Mouse (Mus musculus) MEL (cell line): ENCODE measurements at regions not wholly inside any gene's neighbourhood (a gene's known extent, or its start where the extent isn't known, plus 50 kb on each side); places are given as distances from the start of the nearest gene placed in this dataset.

Source experiments
- DNase-seq: peaks from one replicate; pipeline ENCODE4 v3.0.0; 2011; ENCODE audit warnings: low read depth, low spot score
- H3K27ac ChIP-seq: 2 replicates; pipeline ENCODE4 v1.5.1; 2012; ENCODE audit warnings: low read depth, mild to moderate bottlenecking, control low read depth, low read length, moderate library complexity; ENCODE audit not compliant: control insufficient read depth
- H3K27me3 ChIP-seq, 2 experiments: fragments of 150-350 bp in 1 of 2; sonication (generic) in 1 of 2; 2 replicates each; pipeline ENCODE4 v1.6.1; 2012; ENCODE audit warnings: low read length in 2 of 2, mild to moderate bottlenecking in 2 of 2, improper control_type of control experiment in 1 of 2, moderate library complexity in 1 of 2; ENCODE audit not compliant: insufficient read depth in 2 of 2, control insufficient read depth in 1 of 2
- H3K36me3 ChIP-seq, 2 experiments: 2 replicates each; pipeline ENCODE4 v1.6.1; 2012 to 2014; ENCODE audit warnings: low read length in 2 of 2, improper control_type of control experiment in 1 of 2, inconsistent platforms in 1 of 2, mild to moderate bottlenecking in 1 of 2; ENCODE audit not compliant: insufficient read depth in 2 of 2, control insufficient read depth in 1 of 2
- H3K4me1 ChIP-seq, 2 experiments: fragments of 150-350 bp in 1 of 2; sonication (generic) in 1 of 2; 2 replicates each; pipeline ENCODE4 v1.6.1; 2012; ENCODE audit warnings: low read length in 2 of 2, improper control_type of control experiment in 1 of 2, mild to moderate bottlenecking in 1 of 2; ENCODE audit not compliant: insufficient read depth in 2 of 2, control insufficient read depth in 1 of 2
- H3K4me3 ChIP-seq, 2 experiments: fragments of 150-350 bp in 1 of 2; sonication (generic) in 1 of 2; 2 replicates each; pipeline ENCODE4 v1.5.1; 2012; ENCODE audit warnings: low read depth in 2 of 2, low read length in 2 of 2, mild to moderate bottlenecking in 2 of 2, moderate library complexity in 2 of 2, control low read depth in 1 of 2, improper control_type of control experiment in 1 of 2; ENCODE audit not compliant: control insufficient read depth in 1 of 2, insufficient read depth in 1 of 2
- H3K79me2 ChIP-seq: 2 replicates; pipeline ENCODE4 v1.6.1; 2012; ENCODE audit warnings: mild to moderate bottlenecking, low read length, moderate library complexity; ENCODE audit not compliant: control insufficient read depth, poor library complexity, insufficient read depth
- H3K9ac ChIP-seq: 2 replicates; pipeline ENCODE4 v1.6.1; 2012; ENCODE audit warnings: low read depth, mild to moderate bottlenecking, control low read depth, low read length, moderate library complexity; ENCODE audit not compliant: control insufficient read depth, poor library complexity, severe bottlenecking
- H3K9me3 ChIP-seq: fragments of 150-350 bp; sonication (generic); replicated peaks from 2 replicates; pipeline ENCODE4 v1.6.1; 2012; ENCODE audit warnings: mild to moderate bottlenecking, low read length, improper control_type of control experiment, moderate library complexity; ENCODE audit not compliant: insufficient read depth
- BHLHE40 ChIP-seq: IDR thresholded peaks from 2 replicates; pipeline ENCODE4 v1.6.1; 2012; ENCODE audit warnings: low read depth, mild to moderate bottlenecking, inconsistent platforms, low read length, improper control_type of control experiment, borderline replicate concordance
- CHD1 ChIP-seq: IDR thresholded peaks from 2 replicates; pipeline ENCODE4 v1.6.1; 2012; ENCODE audit warnings: low read depth, mild to moderate bottlenecking, inconsistent platforms, low read length, improper control_type of control experiment
- E2F4 ChIP-seq: IDR thresholded peaks from 2 replicates; pipeline ENCODE4 v1.6.1; 2011; ENCODE audit warnings: low read depth, low read length, improper control_type of control experiment, borderline replicate concordance
- GABPA ChIP-seq: IDR thresholded peaks from 2 replicates; pipeline ENCODE4 v1.6.1; 2012; ENCODE audit warnings: low read depth, mild to moderate bottlenecking, inconsistent platforms, low read length, improper control_type of control experiment, moderate library complexity
- JUND ChIP-seq: IDR thresholded peaks from 2 replicates; pipeline ENCODE4 v1.6.1; 2011; ENCODE audit warnings: low read depth, mild to moderate bottlenecking, improper control_type of control experiment, low read length
- MAFK ChIP-seq: IDR thresholded peaks from 2 replicates; pipeline ENCODE4 v1.6.1; 2011; ENCODE audit warnings: low read depth, mild to moderate bottlenecking, low read length, improper control_type of control experiment, borderline replicate concordance
- MAZ ChIP-seq: IDR thresholded peaks from 2 replicates; pipeline ENCODE4 v1.6.1; 2012; ENCODE audit warnings: low read depth, mild to moderate bottlenecking, inconsistent platforms, low read length, improper control_type of control experiment
- MEF2A ChIP-seq: IDR thresholded peaks from 2 replicates; pipeline ENCODE4 v1.6.1; 2014; ENCODE audit warnings: low read depth, mild to moderate bottlenecking, inconsistent platforms, low read length, improper control_type of control experiment; ENCODE audit not compliant: poor library complexity, insufficient replicate concordance, severe bottlenecking; ENCODE audit errors: extremely low read depth
- MYB ChIP-seq: IDR thresholded peaks from 2 replicates; pipeline ENCODE4 v1.6.1; 2011; ENCODE audit warnings: mild to moderate bottlenecking, low read depth, low read length, improper control_type of control experiment
- MYC ChIP-seq: IDR thresholded peaks from 2 replicates; pipeline ENCODE4 v1.6.1; 2011; ENCODE audit warnings: low read depth, mild to moderate bottlenecking, low read length, improper control_type of control experiment, moderate library complexity
- NRF1 ChIP-seq: IDR thresholded peaks from 2 replicates; pipeline ENCODE4 v1.6.1; 2014; ENCODE audit warnings: low read depth, mild to moderate bottlenecking, inconsistent platforms, low read length, improper control_type of control experiment, moderate library complexity; ENCODE audit not compliant: poor library complexity, insufficient read depth, severe bottlenecking
- POLR2AphosphoS2 ChIP-seq: IDR thresholded peaks from 2 replicates; pipeline ENCODE4 v1.6.1; 2011; ENCODE audit warnings: low read length, improper control_type of control experiment
- RCOR1 ChIP-seq: IDR thresholded peaks from 2 replicates; pipeline ENCODE4 v1.6.1; 2012; ENCODE audit warnings: low read depth, mild to moderate bottlenecking, inconsistent platforms, low read length, improper control_type of control experiment
- TBP ChIP-seq: IDR thresholded peaks from 2 replicates; pipeline ENCODE4 v1.8.0; 2011; ENCODE audit warnings: low read depth, low read length, improper control_type of control experiment
- TCF12 ChIP-seq: IDR thresholded peaks from 2 replicates; pipeline ENCODE4 v1.6.1; 2014; ENCODE audit warnings: low read depth, mild to moderate bottlenecking, inconsistent platforms, low read length, improper control_type of control experiment, moderate library complexity

GRCm38 (mm10) chr1:83505386-83505785, 97.4 kb upstream of the Sphkap start:
- Histone ChIP-seq H3K27me3 (no peaks in the 10 kb centered on the region), H3K36me3 (no peaks in the 10 kb centered on the region), H3K27ac (no peak overlapping the region)

GRCm38 (mm10) chr1:83496888-83497287, 88.9 kb upstream of the Sphkap start:
- Histone ChIP-seq H3K9me3 (no peaks in the 10 kb centered on the region), H3K27ac (no peak overlapping the region), H3K36me3 (no peaks in the 10 kb centered on the region), H3K79me2 (no peaks in the 10 kb centered on the region), H3K27me3 (no peaks in the 10 kb centered on the region)
- TF ChIP-seq MEF2A: no peak
- TF ChIP-seq, all 39 proteins: peak for 0
- H3K9ac ChIP-seq: no peak overlapping the region
- no peaks in the 10 kb centered on the region for H3K4me1 ChIP-seq
- H3K4me3 ChIP-seq: no peak overlapping the region
- DNase-seq: no peak

More at GRCm38 (mm10) chr1:83505386-83505785, 97.4 kb upstream of the Sphkap start:
- H3K9ac ChIP-seq: no peak overlapping the region
- DNase-seq: no peak
- no peaks in the 10 kb centered on the region for H3K9me3 ChIP-seq
- no peaks in the 10 kb centered on the region for H3K79me2 ChIP-seq
- H3K4me1 ChIP-seq: no peaks in the 10 kb centered on the region
- H3K4me3 ChIP-seq: no peak overlapping the region
- TF ChIP-seq TCF12 (no peak), E2F4 (no peak), MYB (no peak), TBP (no peak), GABPA (no peak), MAZ (no peak)
- TF ChIP-seq, all 39 proteins: peak for 0

- no peak overlapping the region for H3K9ac ChIP-seq
These were observed 88.4 kb upstream of the Sphkap start for GRCm38 (mm10) chr1:83496380-83496779.

More at GRCm38 (mm10) chr1:83496380-83496779, 88.4 kb upstream of the Sphkap start:
- no peak for DNase-seq
- H3K27ac ChIP-seq: no peak overlapping the region
- no peak overlapping the region for H3K4me3 ChIP-seq
- H3K4me1 ChIP-seq: no peaks in the 10 kb centered on the region
- H3K27me3 ChIP-seq: no peaks in the 10 kb centered on the region
- TF ChIP-seq POLR2AphosphoS2 (no peak), TCF12 (no peak), BHLHE40 (no peak), E2F4 (no peak), NRF1 (no peak), RCOR1 (no peak), MYC (no peak), CHD1 (no peak), MAFK (no peak), JUND (no peak)
- TF ChIP-seq, all 39 proteins: peak for 0
- no peaks in the 10 kb centered on the region for H3K79me2 ChIP-seq
- H3K36me3 ChIP-seq: no peaks in the 10 kb centered on the region
- H3K9me3 ChIP-seq: no peaks in the 10 kb centered on the region
